Mouse (Mus musculus) MEL (cell line): ENCODE data around the gene Galnt2. TPM values are rescaled to one million over a fixed set of nuclear protein-coding genes. Genes with fewer than 3 reads are reported as not detected.

Experiments used
- DNase-seq: peaks from one replicate; pipeline ENCODE4 v3.0.0; 2011; ENCODE audit warnings: low read depth, low spot score
- H3K27ac ChIP-seq: 2 replicates; pipeline ENCODE4 v1.5.1; 2012; ENCODE audit warnings: low read depth, mild to moderate bottlenecking, control low read depth, low read length, moderate library complexity; ENCODE audit not compliant: control insufficient read depth
- H3K27me3 ChIP-seq, 2 experiments: fragments of 150-350 bp in 1 of 2; sonication (generic) in 1 of 2; 2 replicates each; pipeline ENCODE4 v1.6.1; 2012; ENCODE audit warnings: low read length in 2 of 2, mild to moderate bottlenecking in 2 of 2, improper control_type of control experiment in 1 of 2, moderate library complexity in 1 of 2; ENCODE audit not compliant: insufficient read depth in 2 of 2, control insufficient read depth in 1 of 2
- H3K36me3 ChIP-seq, 2 experiments: 2 replicates each; pipeline ENCODE4 v1.6.1; 2012 to 2014; ENCODE audit warnings: low read length in 2 of 2, improper control_type of control experiment in 1 of 2, inconsistent platforms in 1 of 2, mild to moderate bottlenecking in 1 of 2; ENCODE audit not compliant: insufficient read depth in 2 of 2, control insufficient read depth in 1 of 2
- H3K4me1 ChIP-seq, 2 experiments: fragments of 150-350 bp in 1 of 2; sonication (generic) in 1 of 2; 2 replicates each; pipeline ENCODE4 v1.6.1; 2012; ENCODE audit warnings: low read length in 2 of 2, improper control_type of control experiment in 1 of 2, mild to moderate bottlenecking in 1 of 2; ENCODE audit not compliant: insufficient read depth in 2 of 2, control insufficient read depth in 1 of 2
- H3K4me3 ChIP-seq, 2 experiments: fragments of 150-350 bp in 1 of 2; sonication (generic) in 1 of 2; 2 replicates each; pipeline ENCODE4 v1.5.1; 2012; ENCODE audit warnings: low read depth in 2 of 2, low read length in 2 of 2, mild to moderate bottlenecking in 2 of 2, moderate library complexity in 2 of 2, control low read depth in 1 of 2, improper control_type of control experiment in 1 of 2; ENCODE audit not compliant: control insufficient read depth in 1 of 2, insufficient read depth in 1 of 2
- H3K79me2 ChIP-seq: 2 replicates; pipeline ENCODE4 v1.6.1; 2012; ENCODE audit warnings: mild to moderate bottlenecking, low read length, moderate library complexity; ENCODE audit not compliant: control insufficient read depth, poor library complexity, insufficient read depth
- H3K9ac ChIP-seq: 2 replicates; pipeline ENCODE4 v1.6.1; 2012; ENCODE audit warnings: low read depth, mild to moderate bottlenecking, control low read depth, low read length, moderate library complexity; ENCODE audit not compliant: control insufficient read depth, poor library complexity, severe bottlenecking
- H3K9me3 ChIP-seq: fragments of 150-350 bp; sonication (generic); replicated peaks from 2 replicates; pipeline ENCODE4 v1.6.1; 2012; ENCODE audit warnings: mild to moderate bottlenecking, low read length, improper control_type of control experiment, moderate library complexity; ENCODE audit not compliant: insufficient read depth
- CHD1 ChIP-seq: IDR thresholded peaks from 2 replicates; pipeline ENCODE4 v1.6.1; 2012; ENCODE audit warnings: low read depth, mild to moderate bottlenecking, inconsistent platforms, low read length, improper control_type of control experiment
- ELF1 ChIP-seq: IDR thresholded peaks from 2 replicates; pipeline ENCODE4 v1.6.1; 2014; ENCODE audit warnings: low read depth, mild to moderate bottlenecking, inconsistent platforms, low read length, improper control_type of control experiment, moderate library complexity
- EP300 ChIP-seq, 2 experiments: IDR thresholded peaks; 2 replicates each; pipeline ENCODE4 v1.6.1; 2011; ENCODE audit warnings: improper control_type of control experiment in 2 of 2, low read length in 2 of 2, low read depth in 1 of 2, mild to moderate bottlenecking in 1 of 2
- ETS1 ChIP-seq: IDR thresholded peaks from 2 replicates; pipeline ENCODE4 v1.6.1; 2012; ENCODE audit warnings: low read depth, mild to moderate bottlenecking, inconsistent platforms, low read length, improper control_type of control experiment, moderate library complexity
- GABPA ChIP-seq: IDR thresholded peaks from 2 replicates; pipeline ENCODE4 v1.6.1; 2012; ENCODE audit warnings: low read depth, mild to moderate bottlenecking, inconsistent platforms, low read length, improper control_type of control experiment, moderate library complexity
- GATA1 ChIP-seq: IDR thresholded peaks from 2 replicates; pipeline ENCODE4 v1.6.1; 2011; ENCODE audit warnings: low read depth, low read length, improper control_type of control experiment
- KAT2A ChIP-seq: conservative IDR thresholded peaks from 2 replicates; pipeline ENCODE4 v1.6.1; 2012; ENCODE audit warnings: low read depth, low read length, improper control_type of control experiment, inconsistent platforms
- MAFK ChIP-seq: IDR thresholded peaks from 2 replicates; pipeline ENCODE4 v1.6.1; 2011; ENCODE audit warnings: low read depth, mild to moderate bottlenecking, low read length, improper control_type of control experiment, borderline replicate concordance
- MXI1 ChIP-seq: IDR thresholded peaks from 2 replicates; pipeline ENCODE4 v1.6.1; 2011; ENCODE audit warnings: mild to moderate bottlenecking, low read depth, low read length, improper control_type of control experiment
- NELFE ChIP-seq: IDR thresholded peaks from 2 replicates; pipeline ENCODE4 v1.6.1; 2011; ENCODE audit warnings: low read depth, low read length, improper control_type of control experiment
- NRF1 ChIP-seq: IDR thresholded peaks from 2 replicates; pipeline ENCODE4 v1.6.1; 2014; ENCODE audit warnings: low read depth, mild to moderate bottlenecking, inconsistent platforms, low read length, improper control_type of control experiment, moderate library complexity; ENCODE audit not compliant: poor library complexity, insufficient read depth, severe bottlenecking
- RAD21 ChIP-seq: IDR thresholded peaks from 2 replicates; pipeline ENCODE4 v1.6.1; 2011; ENCODE audit warnings: mild to moderate bottlenecking, low read depth, low read length, improper control_type of control experiment
- SIN3A ChIP-seq: IDR thresholded peaks from 2 replicates; pipeline ENCODE4 v1.6.1; 2012; ENCODE audit warnings: low read length, improper control_type of control experiment, inconsistent platforms
- TBP ChIP-seq: IDR thresholded peaks from 2 replicates; pipeline ENCODE4 v1.8.0; 2011; ENCODE audit warnings: low read depth, low read length, improper control_type of control experiment
- UBTF ChIP-seq: IDR thresholded peaks from 2 replicates; pipeline ENCODE4 v1.6.1; 2012; ENCODE audit warnings: low read depth, mild to moderate bottlenecking, inconsistent platforms, low read length, improper control_type of control experiment, moderate library complexity, borderline replicate concordance; ENCODE audit not compliant: insufficient read depth
- USF1 ChIP-seq: IDR thresholded peaks from 2 replicates; pipeline ENCODE4 v1.6.1; 2014; ENCODE audit warnings: low read depth, mild to moderate bottlenecking, inconsistent platforms, low read length, improper control_type of control experiment, moderate library complexity
- polyA plus RNA-seq, 2 experiments: library from polyadenylated mRNA; stranded (reverse) in 1 of 2; unstranded in 1 of 2; fragments of >175 nt in 1 of 2; fragments of >200 nt in 1 of 2; gene quantifications; 2 replicates each; pipeline versions ENCODE4 v1.2.1 to v1.2.4; 2012; ENCODE audit warnings: low replicate concordance in 2 of 2, low read depth in 1 of 2; ENCODE audit not compliant: insufficient read length in 2 of 2, insufficient read depth in 1 of 2, missing spikeins in 1 of 2
- total RNA-seq: library from RNA; depleted of rRNA; stranded (reverse); fragments of 300-350 nt; gene quantifications from 2 replicates; pipeline ENCODE4 v1.2.3, GENCODE M21; 2012

Galnt2 gene
- total and polyA plus RNA-seq, 3 experiments = 12.0 to 14.5 TPM; not detected in 1

DNA sequence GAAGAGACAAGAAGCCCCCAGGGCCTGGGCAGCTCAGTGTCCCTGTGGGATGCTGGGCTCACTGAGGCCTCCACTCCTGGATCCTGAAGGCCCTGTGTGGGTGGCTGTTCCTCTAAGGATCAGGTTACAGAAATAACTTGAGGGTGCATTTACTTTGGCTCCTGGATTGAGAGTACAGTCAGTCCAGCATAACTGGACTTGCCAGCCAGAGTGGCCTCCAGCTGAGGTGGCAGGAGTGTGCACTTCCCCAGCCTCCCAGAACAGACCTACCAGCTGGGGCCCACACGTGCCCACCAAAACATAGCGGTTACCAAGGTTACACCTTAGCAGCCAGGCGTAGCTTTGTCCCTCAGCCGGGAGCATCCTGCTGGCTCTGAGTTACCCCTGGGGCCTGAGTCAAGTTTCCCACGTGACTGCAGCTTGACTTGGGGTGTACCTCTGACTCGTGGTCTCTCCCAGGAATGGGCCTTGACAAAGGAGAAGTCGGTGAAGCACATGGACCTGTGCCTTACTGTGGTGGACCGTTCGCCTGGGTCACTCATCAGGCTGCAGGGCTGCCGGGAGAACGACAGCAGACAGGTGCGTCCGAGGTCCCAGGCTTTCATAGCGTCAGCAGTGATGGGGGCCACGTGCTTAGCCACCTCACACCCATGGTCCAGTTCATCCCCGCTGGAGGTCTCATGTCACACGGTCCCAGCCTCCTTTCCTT is 109.3 kb downstream of the Galnt2 start:
- no peaks in the 10 kb centered on the region for H3K4me1 ChIP-seq
- no peaks in the 10 kb centered on the region for H3K79me2 ChIP-seq
- TF ChIP-seq NRF1 = no peak
- no peak for TF ChIP-seq GATA1
- TF ChIP-seq CHD1 = no peak
- no peak for TF ChIP-seq KAT2A
- no peak for TF ChIP-seq RAD21
- no peak for TF ChIP-seq TBP
- no peak for TF ChIP-seq EP300 (IDR thresholded peaks at IDR 0.05; ENCODE audit: low read depth in 1 of 2, low read length in 2 of 2)
- no peak for TF ChIP-seq USF1
- no peak for TF ChIP-seq UBTF
- TF ChIP-seq GABPA = no peak
- TF ChIP-seq ELF1 = no peak
- TF ChIP-seq MAFK = no peak
- TF ChIP-seq MXI1 = no peak
- no peak for TF ChIP-seq SIN3A
- H3K9ac ChIP-seq = no peak overlapping the region
- no peaks in the 10 kb centered on the region for H3K36me3 ChIP-seq
- H3K9me3 ChIP-seq = no peaks in the 10 kb centered on the region
- DNase-seq = no peak
- no peak overlapping the region for H3K4me3 ChIP-seq
- H3K27me3 ChIP-seq = no peaks in the 10 kb centered on the region
- no peak overlapping the region for H3K27ac ChIP-seq

DNA sequence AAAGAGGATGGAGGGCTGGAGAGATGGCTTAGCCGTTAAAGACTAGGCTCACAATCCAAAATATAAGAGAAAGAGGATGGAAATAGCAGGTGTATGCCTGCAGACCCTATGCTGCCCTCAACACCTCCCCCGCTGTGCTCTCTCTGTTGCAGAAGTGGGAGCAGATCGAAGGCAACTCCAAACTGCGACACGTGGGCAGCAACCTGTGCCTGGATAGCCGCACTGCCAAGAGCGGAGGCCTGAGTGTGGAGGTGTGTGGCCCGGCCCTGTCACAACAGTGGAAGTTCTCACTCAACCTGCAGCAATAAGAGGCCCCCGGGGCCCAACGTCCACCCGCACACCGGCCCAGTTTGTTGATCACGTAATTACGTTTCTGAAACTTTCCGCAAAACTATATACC is 112.0 kb downstream of the Galnt2 start:
- no peaks in the 10 kb centered on the region for H3K27me3 ChIP-seq
- no peaks in the 10 kb centered on the region for H3K9me3 ChIP-seq
- no peaks in the 10 kb centered on the region for H3K79me2 ChIP-seq
- H3K9ac ChIP-seq = no peak overlapping the region
- no peak overlapping the region for H3K4me3 ChIP-seq
- no peak overlapping the region for H3K27ac ChIP-seq
- no peaks in the 10 kb centered on the region for H3K36me3 ChIP-seq
- TF ChIP-seq ETS1 = no peak
- TF ChIP-seq NELFE = no peak
- TF ChIP-seq GABPA = no peak
- no peaks in the 10 kb centered on the region for H3K4me1 ChIP-seq
- no peak for DNase-seq
